Mouse (Mus musculus): Measurements from ENCODE around the gene Gm6351. TPM values are rescaled to one million over a fixed set of nuclear protein-coding genes. Genes with fewer than 3 reads are reported as not detected.
"Not testable (repeated sequence)": the region's sequence is repeated elsewhere in the genome, so short reads cannot be mapped to it uniquely, and the experiment has no call there.

Gene Gm6351
- total RNA-seq (2021) = not detected
- long read RNA-seq, experiment 1 = 0 reads
- long read RNA-seq, experiment 2 = 0 reads

GRCm38 (mm10) chr5:94076085-94076484 is at the start of gene Gm6351:
Gene Gm6351 (plus strand): TSS chr5:94076385.
- DNase-seq (ENCODE audit: extremely low spot score in 1 of 2, low spot score in 2 of 2); intact Hi-C loops (cut with DNase I); H3K27ac ChIP-seq; H3K4me3 ChIP-seq: not testable (repeated sequence)

DNA sequence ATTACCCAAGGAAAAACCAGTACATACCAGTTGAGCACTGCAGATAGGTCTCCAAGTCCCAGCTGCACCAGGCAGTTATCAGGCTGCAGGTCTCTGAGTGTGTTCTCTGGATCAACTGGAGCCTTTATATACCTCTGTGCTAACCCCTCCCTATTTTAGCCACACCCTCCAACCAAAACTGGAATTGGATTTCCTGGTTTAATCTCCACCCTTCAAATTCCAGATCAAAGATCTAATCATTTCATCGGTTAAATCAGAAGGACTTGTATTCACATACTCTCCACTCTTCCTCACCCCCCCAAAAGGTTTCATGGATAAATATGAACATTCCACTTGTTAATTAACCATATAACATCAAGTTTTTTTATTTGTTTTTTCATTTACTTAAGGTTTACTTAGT is 5.7 kb upstream of the Gm6351 start, which contains the start of gene BC061212:
Gene BC061212 (minus strand): TSS at position 101 of the 400 bp plus-strand sequence.
- H3K4me3 ChIP-seq; intact Hi-C loops (cut with DNase I); DNase-seq (ENCODE audit: extremely low spot score in 1 of 2, low spot score in 2 of 2); H3K27ac ChIP-seq: not testable (repeated sequence)

Other genes starting within 250 kb of the Gm6351 start
- not detected for gene Gm7792, start 232.6 kb upstream of the Gm6351 start, total RNA-seq (2021)
- not detected for gene Gm16429, start 147.3 kb upstream of the Gm6351 start, total RNA-seq (2021)
- gene BC061212, start 5.8 kb upstream of the Gm6351 start, total RNA-seq (2021) = not detected
- gene Gm3106, start 141.6 kb downstream of the Gm6351 start, total RNA-seq (2021) = not detected
- not detected for gene A430089I19Rik, start 230.4 kb downstream of the Gm6351 start, total RNA-seq (2021)
- gene Gm6502, start 238.1 kb downstream of the Gm6351 start, total RNA-seq (2021) = not detected